Mouse (Mus musculus) gastrocnemius, postnatal 25 days (tissue): ENCODE results near the gene Naxd. TPM values are rescaled to one million over a fixed set of nuclear protein-coding genes. Genes with fewer than 3 reads are reported as not detected.
"Not testable (repeated sequence)": the region's sequence is repeated elsewhere in the genome, so short reads cannot be mapped to it uniquely, and the experiment has no call there.

Source experiments
- DNase-seq: peaks from one replicate; pipeline ENCODE4 v3.0.0; 2022
- total RNA-seq, 2 experiments: library from RNA; stranded (reverse); gene quantifications; 1 replicate in 1 of 2; 2 replicates in 1 of 2; pipeline ENCODE4 v1.2.3; 2021

Gene Naxd
- total RNA-seq, 2 experiments from 2014 or later = 26.3 to 28.9 TPM

- DNase-seq = no peak
Measured at GRCm38 (mm10) chr8:11471309-11471708, 26.0 kb upstream of the Naxd start.

GRCm38 (mm10) chr8:11473072-11473471 is 24.2 kb upstream of the Naxd start:
- DNase-seq = no peak

- DNase-seq = no peak
Measured at GRCm38 (mm10) chr8:11475397-11475796, 21.9 kb upstream of the Naxd start.

- DNase-seq = no peak
Measured at GRCm38 (mm10) chr8:11475876-11476275, 21.4 kb upstream of the Naxd start.

- peak; percentile 32 for DNase-seq
Measured at GRCm38 (mm10) chr8:11476338-11477177, 20.7 kb upstream of the Naxd start.

GRCm38 (mm10) chr8:11477178-11477553 is 20.1 kb upstream of the Naxd start:
- no peak for DNase-seq

GRCm38 (mm10) chr8:11477811-11478761 is 19.2 kb upstream of the Naxd start, which contains the start of gene Rab20:
Rab20 (minus strand) TSS chr8:11478710.
- peak; percentile 46 for DNase-seq

GRCm38 (mm10) chr8:11478807-11479527 is 18.3 kb upstream of the Naxd start:
- no peak for DNase-seq

- no peak for DNase-seq
Measured at GRCm38 (mm10) chr8:11479591-11479990, 17.7 kb upstream of the Naxd start.

GRCm38 (mm10) chr8:11481876-11482275 is 15.4 kb upstream of the Naxd start:
- no peak for DNase-seq

GRCm38 (mm10) chr8:11482537-11482936 is 14.8 kb upstream of the Naxd start:
- no peak for DNase-seq

- DNase-seq = no peak
Measured at GRCm38 (mm10) chr8:11486142-11486541, 11.2 kb upstream of the Naxd start.

GRCm38 (mm10) chr8:11487229-11487628 is 10.1 kb upstream of the Naxd start:
- DNase-seq = no peak

GRCm38 (mm10) chr8:11492340-11492739 is 5.0 kb upstream of the Naxd start:
- DNase-seq = not testable (repeated sequence)

- no peak for DNase-seq
Measured at GRCm38 (mm10) chr8:11498281-11498680, 975 bp downstream of the Naxd start.

GRCm38 (mm10) chr8:11498786-11499485 is 1.6 kb downstream of the Naxd start:
- no peak for DNase-seq

GRCm38 (mm10) chr8:11503476-11504232 is 6.3 kb downstream of the Naxd start:
- DNase-seq = no peak

- DNase-seq = no peak
Measured at GRCm38 (mm10) chr8:11506074-11506473, 8.8 kb downstream of the Naxd start.

GRCm38 (mm10) chr8:11506802-11507201 is 9.5 kb downstream of the Naxd start:
- DNase-seq = no peak

- no peak for DNase-seq
Measured at GRCm38 (mm10) chr8:11508880-11509279, 11.6 kb downstream of the Naxd start.

GRCm38 (mm10) chr8:11510971-11511370 is 13.7 kb downstream of the Naxd start:
- no peak for DNase-seq
